Mouse (Mus musculus) heart, embryonic 14.5 days (tissue): ENCODE measurements around the gene Mgat4b. TPM values are rescaled to one million over a fixed set of nuclear protein-coding genes. Genes with fewer than 3 reads are reported as not detected.

Experiments
- ATAC-seq: fragments of 200-750 bp; cut with Nextera tagmentation; 2 replicates; pipeline ENCODE4 v1.8.0; 2017; ENCODE audit warnings: low read depth, moderate TSS enrichment; ENCODE audit not compliant: insufficient number of reproducible peaks, insufficient read depth, low FRiP score
- H3K27ac ChIP-seq, 2 experiments: fragments of 200-500 bp in 1 of 2; fragments of 300-500 bp in 1 of 2; sonication (generic) in 1 of 2; replicated peaks in 1 of 2; 2 replicates each; pipeline ENCODE4 v1.5.1; 2012 to 2014; ENCODE audit warnings: low read depth in 2 of 2, low read length in 2 of 2, control low read depth in 1 of 2, mild to moderate bottlenecking in 1 of 2, mixed read lengths in 1 of 2; ENCODE audit not compliant: control insufficient read depth in 1 of 2, insufficient read depth in 1 of 2
- H3K27me3 ChIP-seq: fragments of 300-500 bp; sonication (generic); 2 replicates; pipeline ENCODE4 v1.6.1; 2014; ENCODE audit warnings: mild to moderate bottlenecking, low read length, control low read depth; ENCODE audit not compliant: control insufficient read depth, insufficient read depth
- H3K36me3 ChIP-seq: fragments of 300-500 bp; sonication (generic); 2 replicates; pipeline ENCODE4 v1.6.1; 2014; ENCODE audit warnings: mild to moderate bottlenecking, control low read depth, low read length, mixed read lengths; ENCODE audit not compliant: control insufficient read depth, insufficient read depth
- H3K4me1 ChIP-seq, 2 experiments: fragments of 200-500 bp in 1 of 2; fragments of 300-500 bp in 1 of 2; sonication (generic) in 1 of 2; 2 replicates each; pipeline ENCODE4 v1.6.1; 2012 to 2014; ENCODE audit warnings: low read length in 2 of 2, control low read depth in 1 of 2, mixed read lengths in 1 of 2; ENCODE audit not compliant: control insufficient read depth in 2 of 2, insufficient read depth in 2 of 2
- H3K4me2 ChIP-seq: fragments of 300-500 bp; sonication (generic); 2 replicates; pipeline ENCODE4 v1.6.1; 2014; ENCODE audit warnings: mild to moderate bottlenecking, low read length
- H3K4me3 ChIP-seq, 2 experiments: fragments of 200-500 bp in 1 of 2; fragments of 300-500 bp in 1 of 2; sonication (generic) in 1 of 2; 2 replicates each; pipeline ENCODE4 v1.5.1; 2012 to 2014; ENCODE audit warnings: low read length in 2 of 2, mild to moderate bottlenecking in 2 of 2, control low read depth in 1 of 2, low read depth in 1 of 2, moderate library complexity in 1 of 2; ENCODE audit not compliant: control insufficient read depth in 1 of 2, insufficient read depth in 1 of 2
- H3K9ac ChIP-seq: fragments of 300-500 bp; sonication (generic); 2 replicates; pipeline ENCODE4 v1.6.1; 2014; ENCODE audit warnings: mild to moderate bottlenecking, low read length
- H3K9me3 ChIP-seq: fragments of 300-500 bp; sonication (generic); 2 replicates; pipeline ENCODE4 v1.6.1; 2016; ENCODE audit warnings: low read length, control low read depth; ENCODE audit not compliant: control insufficient read depth
- WGBS: fragments of 180-500 bp; shearing (Covaris S2); extraction: QIAGEN DNeasy Blood & Tissue Kit; methylation state at CpG from one replicate; pipeline ENCODE4 v1.1.7; 2014; 5-methylcytosine and 5-hydroxymethylcytosine counted together
- polyA plus RNA-seq: library from polyadenylated mRNA; unstranded; fragments of >200 nt; fragmentation: Nextera tagmentation; extraction: Ambion mirVana; gene quantifications from 2 replicates; pipeline ENCODE4 v1.2.1, GENCODE M21; 2014

Gene Mgat4b
- polyA plus RNA-seq, 1 experiment from 2014 or later, result 37.6 TPM

DNA sequence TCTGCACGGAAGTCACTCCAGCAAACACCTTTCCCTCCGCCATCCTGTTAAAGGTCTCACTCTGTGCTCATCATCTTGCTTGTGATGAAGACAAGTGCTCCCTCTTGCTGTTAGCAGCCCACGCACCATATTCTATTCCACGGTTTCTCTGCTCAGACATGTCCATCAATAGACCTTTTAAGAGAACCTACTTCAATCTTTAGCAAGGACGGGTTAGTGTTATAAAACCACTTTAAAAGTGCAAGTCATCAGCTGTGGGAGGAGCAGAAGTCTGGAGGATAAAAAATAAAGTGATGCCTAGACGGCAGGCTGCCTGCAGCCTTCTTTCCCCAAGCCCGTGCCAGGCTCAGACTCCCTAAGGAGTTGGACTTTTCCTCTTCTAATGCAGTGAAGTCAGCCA is 45.9 kb downstream of the Mgat4b start:
- no peak for ATAC-seq
- Histone ChIP-seq H3K27ac (no peak overlapping the region), H3K27me3 (no peaks in the 10 kb centered on the region), H3K9ac (no peak overlapping the region), H3K4me1 (peaks cover 12 to 16% of the 10 kb centered on the region in 2 experiments), H3K4me2 (no peak overlapping the region), H3K9me3 (no peaks in the 10 kb centered on the region), H3K36me3 (peaks cover 59% of the 10 kb centered on the region), H3K4me3 (no peak overlapping the region)
- WGBS, result 87% methylated on average over 7 of the region's 7 CpGs

DNA sequence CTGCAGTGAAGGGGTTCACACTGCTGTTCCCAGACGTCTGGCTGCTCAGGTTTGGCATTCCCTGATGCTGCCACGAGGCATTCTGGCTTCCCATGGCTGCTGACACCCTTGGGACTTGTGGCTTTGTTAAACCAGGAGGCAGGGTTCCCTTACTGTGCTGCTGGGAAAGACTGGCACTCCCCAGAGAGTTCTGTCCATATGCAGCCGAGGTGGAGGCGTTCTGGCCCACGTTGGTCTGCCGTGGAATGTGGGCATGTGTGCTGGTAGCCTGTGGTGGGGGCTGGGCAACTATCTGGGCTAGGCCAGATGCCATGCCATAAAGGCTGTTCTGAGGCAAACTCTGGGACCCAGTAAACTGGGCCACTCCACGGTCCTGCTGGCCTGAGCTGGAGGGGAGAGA is 47.6 kb downstream of the Mgat4b start:
- no peaks in the 10 kb centered on the region for H3K27me3 ChIP-seq
- no peak for ATAC-seq
- no peaks in the 10 kb centered on the region for H3K9me3 ChIP-seq
- no peak overlapping the region for H3K9ac ChIP-seq
- H3K4me1 ChIP-seq, result peaks cover 2 to 3% of the 10 kb centered on the region in 2 experiments
- 89% methylated on average over 7 of the region's 7 CpGs for WGBS
- no peak overlapping the region for H3K4me2 ChIP-seq
- H3K4me3 ChIP-seq, result no peak overlapping the region
- no peak overlapping the region for H3K27ac ChIP-seq
- peaks cover 76% of the 10 kb centered on the region for H3K36me3 ChIP-seq

DNA sequence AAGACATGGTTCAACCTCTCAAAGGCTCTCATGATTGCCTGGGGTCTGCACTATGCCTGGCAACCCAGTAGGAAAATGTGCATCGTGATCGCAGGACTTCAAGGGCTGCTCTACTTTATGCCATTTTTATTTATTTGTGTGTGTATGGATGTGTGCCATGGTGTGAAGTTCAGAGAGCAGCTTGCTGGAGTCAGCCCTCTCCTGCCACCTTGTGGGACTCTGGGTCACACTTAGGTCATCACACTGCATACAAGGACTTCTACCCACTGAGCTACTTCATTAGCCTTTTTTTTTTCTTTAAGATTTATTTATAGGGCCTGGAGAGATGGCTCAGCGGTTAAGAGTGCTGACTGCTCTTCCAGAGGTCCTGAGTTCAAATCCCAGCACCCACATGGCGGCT is 51.3 kb downstream of the Mgat4b start:
- 75% methylated on average over 4 of the region's 4 CpGs for WGBS
- ATAC-seq, result no peak
- no peak overlapping the region for H3K4me2 ChIP-seq
- peaks cover 99% of the 10 kb centered on the region for H3K36me3 ChIP-seq
- no peak overlapping the region for H3K9ac ChIP-seq
- H3K9me3 ChIP-seq, result no peaks in the 10 kb centered on the region
- no peak overlapping the region for H3K27ac ChIP-seq
- no peaks in the 10 kb centered on the region for H3K27me3 ChIP-seq
- H3K4me3 ChIP-seq, result no peak overlapping the region
- no peaks in the 10 kb centered on the region; a peak in 1 of 4 replicates for H3K4me1 ChIP-seq

DNA sequence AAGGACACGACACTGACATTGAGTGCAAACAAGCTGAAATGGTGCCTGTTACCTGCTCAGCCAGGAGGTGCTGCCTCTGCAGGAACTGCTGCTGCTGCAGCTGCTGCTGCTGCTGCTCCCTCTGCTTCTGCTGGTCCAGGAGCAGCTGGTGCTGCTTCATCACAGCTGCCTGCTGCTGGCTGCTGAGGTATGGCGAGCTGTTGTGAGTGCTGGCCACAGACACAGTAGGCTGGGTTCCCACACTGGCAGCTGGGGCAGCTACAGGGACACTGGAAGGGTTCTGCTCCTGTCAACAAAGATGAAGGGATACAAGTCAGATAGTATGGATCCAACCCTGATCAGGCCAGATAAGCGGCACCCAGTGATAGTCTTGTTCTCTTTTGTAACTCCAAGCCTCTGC is 52.5 kb downstream of the Mgat4b start:
- no peak overlapping the region for H3K9ac ChIP-seq
- WGBS, result 83% methylated on average over 3 of the region's 3 CpGs
- H3K4me2 ChIP-seq, result no peak overlapping the region
- H3K36me3 ChIP-seq, result peaks cover 88% of the 10 kb centered on the region
- ATAC-seq, result no peak
- no peaks in the 10 kb centered on the region; a peak in 1 of 4 replicates for H3K4me1 ChIP-seq
- H3K9me3 ChIP-seq, result no peaks in the 10 kb centered on the region
- no peaks in the 10 kb centered on the region for H3K27me3 ChIP-seq
- no peak overlapping the region for H3K27ac ChIP-seq
- no peak overlapping the region for H3K4me3 ChIP-seq

DNA sequence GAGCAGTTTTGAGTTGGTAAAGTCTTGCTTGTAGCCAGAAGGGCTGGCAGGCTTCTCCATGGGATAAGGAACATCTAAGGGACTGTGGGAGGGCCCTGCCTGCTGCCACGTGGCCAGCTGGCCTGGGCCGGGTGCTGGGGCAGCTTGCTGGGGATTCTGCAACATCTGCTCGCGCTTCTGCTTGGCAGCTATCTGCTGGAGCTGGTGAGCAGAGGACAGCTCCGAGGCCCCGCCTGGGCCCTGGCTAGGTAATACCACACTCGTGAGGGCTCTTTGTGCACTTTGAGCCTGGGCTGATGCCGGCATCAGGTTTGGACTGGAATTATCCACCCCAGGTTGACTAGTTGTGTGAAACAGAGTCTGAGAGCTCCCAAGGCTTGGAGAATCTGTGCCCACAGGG is 55.2 kb downstream of the Mgat4b start:
- H3K4me2 ChIP-seq, result no peak overlapping the region
- H3K36me3 ChIP-seq, result peaks cover 61% of the 10 kb centered on the region

DNA sequence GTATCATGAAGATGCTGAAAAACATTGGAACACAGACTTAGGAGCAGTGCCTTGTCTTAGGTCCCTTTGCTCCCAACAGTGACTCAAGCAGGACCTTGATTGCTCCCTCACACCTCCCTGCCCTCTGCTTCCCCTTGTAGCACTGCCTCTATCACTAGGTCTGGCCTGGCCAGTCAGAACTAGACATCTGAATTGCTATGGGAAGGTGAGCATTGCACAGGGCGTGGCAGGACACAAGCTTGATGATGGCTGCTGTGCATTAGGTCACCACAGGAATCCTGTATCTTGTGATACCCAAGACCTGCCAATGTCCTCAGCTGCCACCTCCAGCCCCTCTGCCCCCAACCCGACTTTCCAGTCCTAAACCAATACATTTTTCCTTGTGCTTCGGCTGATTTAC is 56.3 kb downstream of the Mgat4b start:
- Histone ChIP-seq H3K36me3 (peaks cover 50% of the 10 kb centered on the region), H3K4me3 (no peak overlapping the region), H3K4me1 (peaks cover 8 to 16% of the 10 kb centered on the region in 2 experiments), H3K27ac (no peak overlapping the region), H3K27me3 (no peaks in the 10 kb centered on the region), H3K4me2 (no peak overlapping the region), H3K9ac (no peak overlapping the region), H3K9me3 (no peaks in the 10 kb centered on the region)
- 86% methylated on average over 3 of the region's 3 CpGs for WGBS
- ATAC-seq, result no peak

More for the DNA sequence above, 55.2 kb downstream of the Mgat4b start:
- 89% methylated on average over 8 of the region's 8 CpGs for WGBS
- no peak for ATAC-seq
- H3K27me3 ChIP-seq, result no peaks in the 10 kb centered on the region
- H3K9ac ChIP-seq, result no peak overlapping the region
- H3K9me3 ChIP-seq, result no peaks in the 10 kb centered on the region
- peaks cover 0 to 6% of the 10 kb centered on the region in 2 experiments; a peak in 2 of 4 replicates for H3K4me1 ChIP-seq
- H3K4me3 ChIP-seq, result no peak overlapping the region
- no peak overlapping the region for H3K27ac ChIP-seq

DNA sequence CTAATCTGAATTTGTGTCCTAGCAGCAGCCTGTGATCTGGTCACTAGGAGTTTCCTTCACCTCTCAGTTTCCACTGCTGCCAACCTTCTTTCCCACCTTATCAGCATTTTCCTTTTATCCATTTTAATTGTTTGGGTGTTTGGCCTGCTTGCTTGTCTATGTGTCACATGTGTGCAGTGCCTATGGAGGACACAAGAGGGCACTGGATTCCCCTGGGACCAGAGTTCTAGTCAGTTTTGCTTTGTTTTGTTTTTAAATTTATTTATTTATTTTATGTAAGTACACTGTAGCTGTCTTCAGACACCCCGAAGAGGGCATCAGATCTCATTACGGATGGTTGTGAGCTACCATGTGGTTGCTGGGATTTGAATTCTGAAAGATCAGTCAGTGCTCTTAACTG is 58.5 kb downstream of the Mgat4b start:
- H3K36me3 ChIP-seq, result peaks cover 30% of the 10 kb centered on the region

DNA sequence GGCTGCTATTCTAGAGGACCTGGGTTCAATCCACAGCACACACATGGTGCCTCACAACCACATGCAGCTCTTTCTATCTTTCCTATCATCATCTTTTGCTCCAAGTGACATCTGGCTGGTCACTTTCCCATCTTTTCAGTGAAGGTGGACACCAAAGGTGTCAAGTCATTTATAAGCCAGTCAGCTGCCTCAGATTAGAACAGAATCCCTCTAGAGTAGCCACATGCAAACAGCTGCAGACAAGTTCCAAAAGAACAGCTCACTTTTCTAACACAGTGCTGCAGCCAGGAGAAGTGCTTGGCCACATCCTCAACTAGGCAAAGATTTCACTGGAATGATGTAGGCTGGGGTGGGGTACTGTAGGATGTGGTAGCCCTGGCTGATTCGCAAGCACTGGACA is 59.2 kb downstream of the Mgat4b start:
- H3K4me3 ChIP-seq, result no peak overlapping the region
- H3K9me3 ChIP-seq, result no peaks in the 10 kb centered on the region
- H3K27ac ChIP-seq, result no peak overlapping the region
- 90% methylated on average over 1 of the region's 1 CpGs for WGBS
- H3K4me1 ChIP-seq, result peaks cover 11 to 35% of the 10 kb centered on the region in 2 experiments
- no peaks in the 10 kb centered on the region for H3K27me3 ChIP-seq
- H3K4me2 ChIP-seq, result no peak overlapping the region
- peaks cover 23% of the 10 kb centered on the region for H3K36me3 ChIP-seq
- ATAC-seq, result no peak
- no peak overlapping the region for H3K9ac ChIP-seq

More for the DNA sequence above, 58.5 kb downstream of the Mgat4b start:
- Histone ChIP-seq H3K9ac (no peak overlapping the region), H3K27ac (no peak overlapping the region), H3K4me3 (no peak overlapping the region), H3K4me1 (peaks cover 10 to 28% of the 10 kb centered on the region in 2 experiments), H3K4me2 (no peak overlapping the region), H3K9me3 (no peaks in the 10 kb centered on the region), H3K27me3 (no peaks in the 10 kb centered on the region)
- WGBS, result 89% methylated on average over 2 of the region's 2 CpGs
- ATAC-seq, result no peak
